Mouse (Mus musculus): Measurements from ENCODE around the gene Sh3tc1.

GRCm38 (mm10) chr5:35686336-35686735 is 53.5 kb downstream of the Sh3tc1 start:
- TF ChIP-seq CTCF (IDR thresholded peaks at IDR 0.05; ENCODE audit: extremely low read depth, insufficient read depth, low read length) (no peak), POLR2A (IDR thresholded peaks at IDR 0.05; ENCODE audit: extremely low read depth, insufficient read depth, low read length) (no peak)
